Mouse (Mus musculus): Measurements from ENCODE around the gene Wnt10b.
"Not testable (repeated sequence)": the region's sequence is repeated elsewhere in the genome, so short reads cannot be mapped to it uniquely, and the experiment has no call there.

Gene Wnt10b

DNA sequence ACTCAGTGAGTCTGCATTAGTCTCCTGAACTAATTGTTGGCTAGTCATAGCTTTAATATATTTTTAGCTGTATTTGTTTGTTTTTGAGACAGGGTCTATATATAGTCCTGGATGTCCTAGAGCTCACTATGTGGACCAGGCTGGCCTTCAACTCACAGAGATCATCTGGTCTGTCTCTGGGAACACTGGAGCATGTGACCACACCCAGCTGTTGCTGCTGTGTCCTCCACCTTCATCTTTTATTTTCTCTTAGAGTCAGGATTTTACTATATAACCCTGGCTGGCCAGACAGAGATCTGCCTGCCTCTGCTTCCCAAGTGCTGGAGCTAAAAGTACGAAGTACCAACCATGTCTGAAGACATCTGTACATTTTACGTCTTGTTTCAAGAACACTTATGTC is 28.9 kb downstream of the Wnt10b start:
- Histone ChIP-seq H3K4me3 (replicated peaks; ENCODE audit: low read length) (no peak overlapping the region), H3K36me3 (ENCODE audit: insufficient read depth, low read length) (peaks cover 65% of the 10 kb centered on the region), H3K4me1 (replicated peaks; ENCODE audit: low read depth, low read length) (peaks cover 51% of the 10 kb centered on the region), H3K9me3 (ENCODE audit: low read length) (no peaks in the 10 kb centered on the region), H3K27me3 (ENCODE audit: insufficient read depth, low read length) (no peaks in the 10 kb centered on the region)
- TF ChIP-seq CTCF (conservative IDR thresholded peaks at IDR 0.05; ENCODE audit: low read length): no peak
- no peak for TF ChIP-seq POU5F1 (IDR thresholded peaks at IDR 0.05; ENCODE audit: borderline replicate concordance, low read length)
- no peak for TF ChIP-seq NANOG (IDR thresholded peaks at IDR 0.05; ENCODE audit: borderline replicate concordance, low read length)

DNA sequence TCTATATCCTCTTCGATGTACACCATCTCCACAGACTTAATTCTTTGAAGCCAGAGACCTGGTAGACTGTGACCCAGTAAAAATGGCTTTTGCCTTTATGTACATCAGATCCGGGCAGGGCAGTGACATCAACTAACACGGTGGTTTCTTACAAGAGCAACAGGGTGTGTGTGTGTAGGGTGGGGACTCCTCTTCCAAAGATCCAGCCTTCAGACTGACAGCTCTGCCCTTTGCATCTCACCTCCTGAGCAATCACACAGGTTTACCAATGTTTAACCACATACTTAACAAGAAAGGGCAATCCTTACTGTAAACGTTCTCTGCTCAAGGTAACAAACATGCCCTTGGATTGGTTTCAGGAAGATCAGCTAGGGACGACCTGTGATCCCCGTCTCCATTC is 30.7 kb downstream of the Wnt10b start:
- Histone ChIP-seq H3K4me3 (replicated peaks; ENCODE audit: low read length) (no peak overlapping the region), H3K36me3 (ENCODE audit: insufficient read depth, low read length) (peaks cover 76% of the 10 kb centered on the region), H3K27me3 (ENCODE audit: insufficient read depth, low read length) (no peaks in the 10 kb centered on the region), H3K9me3 (ENCODE audit: low read length) (no peaks in the 10 kb centered on the region), H3K4me1 (replicated peaks; ENCODE audit: low read depth, low read length) (peaks cover 53% of the 10 kb centered on the region)
- TF ChIP-seq POU5F1 (IDR thresholded peaks at IDR 0.05; ENCODE audit: borderline replicate concordance, low read length): no peak
- TF ChIP-seq CTCF (conservative IDR thresholded peaks at IDR 0.05; ENCODE audit: low read length): no peak
- no peak for TF ChIP-seq NANOG (IDR thresholded peaks at IDR 0.05; ENCODE audit: borderline replicate concordance, low read length)

DNA sequence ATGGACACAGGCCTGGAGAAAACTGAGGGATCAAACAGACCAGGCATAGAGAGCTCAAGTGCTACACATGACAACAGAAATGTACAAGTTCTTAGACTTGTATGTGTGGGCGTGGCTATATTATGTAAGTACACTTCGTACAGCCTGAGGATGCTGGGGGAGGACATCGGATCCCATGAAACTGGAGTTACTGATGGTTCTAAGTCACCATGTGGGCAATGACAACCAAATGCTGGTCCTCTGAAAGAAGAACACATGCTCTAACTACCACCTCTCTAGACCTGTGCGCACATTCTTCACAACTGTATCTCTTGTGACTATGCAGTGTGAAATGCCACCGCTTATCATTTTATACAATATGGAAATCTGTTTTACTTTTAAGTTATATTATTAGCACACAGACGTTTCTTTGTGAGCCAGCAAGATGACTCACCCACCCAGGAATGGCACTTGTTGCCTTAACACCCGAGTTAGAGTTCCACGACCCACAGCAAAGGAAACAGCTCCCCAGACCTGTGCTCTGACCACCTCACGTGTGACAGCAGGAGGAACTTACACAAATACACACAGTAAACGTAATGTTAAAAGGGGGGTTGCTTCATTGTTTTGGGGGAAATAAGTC is 31.5 kb downstream of the Wnt10b start:
- Histone ChIP-seq H3K36me3 (ENCODE audit: insufficient read depth, low read length) (peaks cover 82% of the 10 kb centered on the region), H3K4me3 (replicated peaks; ENCODE audit: low read length) (no peak overlapping the region), H3K4me1 (replicated peaks; ENCODE audit: low read depth, low read length) (peaks cover 48% of the 10 kb centered on the region), H3K9me3 (ENCODE audit: low read length) (no peaks in the 10 kb centered on the region), H3K27me3 (ENCODE audit: insufficient read depth, low read length) (no peaks in the 10 kb centered on the region)
- TF ChIP-seq CTCF (conservative IDR thresholded peaks at IDR 0.05; ENCODE audit: low read length): no peak

DNA sequence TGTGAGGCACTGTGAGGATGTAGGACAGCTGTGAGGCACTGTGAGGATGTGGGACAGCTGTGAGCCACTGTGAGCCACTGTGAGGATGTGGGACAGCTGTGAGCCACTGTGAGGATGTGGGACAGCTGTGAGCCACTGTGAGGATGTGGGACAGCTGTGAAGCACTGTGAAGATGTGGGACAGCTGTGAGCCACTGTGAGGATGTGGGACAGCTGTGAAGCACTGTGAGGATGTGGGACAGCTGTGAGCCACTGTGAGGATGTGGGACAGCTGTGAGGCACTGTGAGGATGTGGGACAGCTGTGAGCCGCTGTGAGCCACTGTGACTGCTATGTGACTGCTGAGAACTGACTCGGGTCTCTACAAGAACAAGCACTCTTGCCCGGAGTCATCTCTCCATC is 34.1 kb downstream of the Wnt10b start:
- not testable (repeated sequence) for H3K9me3 ChIP-seq (ENCODE audit: low read length); H3K4me3 ChIP-seq (replicated peaks; ENCODE audit: low read length); H3K27me3 ChIP-seq (ENCODE audit: insufficient read depth, low read length)
- Histone ChIP-seq H3K36me3 (ENCODE audit: insufficient read depth, low read length) (peaks cover 91% of the 10 kb centered on the region), H3K4me1 (replicated peaks; ENCODE audit: low read depth, low read length) (peaks cover 33% of the 10 kb centered on the region)

DNA sequence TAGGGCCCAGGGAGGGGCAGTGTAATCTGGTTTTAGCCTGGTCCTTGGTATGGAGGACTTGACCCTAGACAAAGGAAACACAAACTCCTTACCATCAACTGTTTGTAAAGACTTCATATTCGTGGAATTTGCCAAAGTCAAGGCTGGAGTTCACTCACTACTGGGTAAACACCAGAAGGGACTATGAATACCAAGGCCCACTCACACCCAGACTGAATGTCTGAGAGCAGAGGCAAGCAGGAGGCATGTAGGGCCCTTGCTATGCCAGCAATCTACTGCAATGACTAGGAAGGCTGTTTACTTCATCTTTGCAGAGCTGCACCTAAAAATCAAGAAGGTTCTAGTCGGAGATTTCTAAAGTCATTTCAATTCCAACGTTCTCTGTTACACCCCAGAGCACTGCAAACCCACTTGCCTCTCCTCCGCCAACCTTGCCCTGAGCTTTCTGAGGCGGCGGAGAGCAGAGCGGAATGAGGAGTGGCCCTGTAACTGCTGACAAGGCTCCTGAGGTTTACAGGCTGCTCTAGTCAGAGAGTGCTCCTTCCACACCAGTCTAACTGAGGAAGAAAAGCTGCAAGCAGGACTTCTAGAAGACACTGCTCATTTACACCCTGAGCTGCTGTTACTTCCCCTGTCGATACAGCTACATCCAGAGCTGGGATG is 35.1 kb downstream of the Wnt10b start:
- no peak for TF ChIP-seq CTCF (conservative IDR thresholded peaks at IDR 0.05; ENCODE audit: low read length)
- TF ChIP-seq NANOG (IDR thresholded peaks at IDR 0.05; ENCODE audit: borderline replicate concordance, low read length): no peak
- no peak for TF ChIP-seq POU5F1 (IDR thresholded peaks at IDR 0.05; ENCODE audit: borderline replicate concordance, low read length)
- Histone ChIP-seq H3K9me3 (ENCODE audit: low read length) (no peaks in the 10 kb centered on the region), H3K27me3 (ENCODE audit: insufficient read depth, low read length) (no peaks in the 10 kb centered on the region), H3K4me3 (replicated peaks; ENCODE audit: low read length) (no peak overlapping the region), H3K36me3 (ENCODE audit: insufficient read depth, low read length) (peaks cover 95% of the 10 kb centered on the region), H3K4me1 (replicated peaks; ENCODE audit: low read depth, low read length) (peaks cover 32% of the 10 kb centered on the region)

DNA sequence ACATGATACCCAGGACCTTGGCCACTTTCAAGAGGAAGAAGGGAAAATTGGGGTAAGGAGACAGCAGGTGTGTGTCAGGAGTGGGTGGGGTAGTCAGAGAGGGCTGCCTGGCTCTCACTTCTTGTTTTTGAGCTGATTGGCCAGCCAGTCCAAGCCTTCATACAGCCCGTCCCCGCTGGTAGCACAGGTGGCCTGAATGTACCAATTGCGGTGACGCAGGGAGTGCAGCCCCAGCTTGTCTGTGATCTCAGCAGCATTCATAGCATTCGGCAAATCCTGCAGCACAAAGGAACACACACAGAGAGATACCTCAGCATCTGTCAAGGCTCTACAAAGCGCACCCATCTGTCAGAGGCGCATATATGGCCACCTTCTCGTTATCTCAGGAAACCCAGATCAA is 37.7 kb downstream of the Wnt10b start:
- Histone ChIP-seq H3K9me3 (ENCODE audit: low read length) (no peaks in the 10 kb centered on the region), H3K4me1 (replicated peaks; ENCODE audit: low read depth, low read length) (peaks cover 26% of the 10 kb centered on the region), H3K4me3 (replicated peaks; ENCODE audit: low read length) (no peak overlapping the region), H3K27me3 (ENCODE audit: insufficient read depth, low read length) (no peaks in the 10 kb centered on the region), H3K36me3 (ENCODE audit: insufficient read depth, low read length) (peaks cover 98% of the 10 kb centered on the region)
- TF ChIP-seq CTCF (conservative IDR thresholded peaks at IDR 0.05; ENCODE audit: low read length): no peak; the same call in 1 of the 2 replicates
- TF ChIP-seq POU5F1 (IDR thresholded peaks at IDR 0.05; ENCODE audit: borderline replicate concordance, low read length): no peak
- no peak for TF ChIP-seq NANOG (IDR thresholded peaks at IDR 0.05; ENCODE audit: borderline replicate concordance, low read length)

DNA sequence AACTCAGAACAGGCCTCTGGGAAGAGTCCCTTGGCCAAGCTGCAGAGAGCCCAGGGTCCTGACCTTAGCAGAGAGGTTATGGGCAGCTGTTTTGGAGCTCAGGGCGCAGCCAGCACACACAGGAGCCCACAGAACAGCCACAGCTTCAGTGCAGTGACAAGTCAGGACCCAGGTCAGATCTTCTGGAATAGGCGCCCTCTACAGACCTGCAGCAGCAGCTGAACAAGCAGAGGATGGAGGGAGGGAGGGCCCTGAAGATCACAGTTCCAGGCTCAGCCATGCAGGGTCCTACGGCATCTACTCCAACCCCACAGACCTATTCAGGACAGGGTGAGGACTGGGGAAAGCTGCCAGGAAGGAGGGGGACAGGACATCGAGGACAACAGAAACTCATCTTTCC is 39.2 kb downstream of the Wnt10b start:
- H3K27me3 ChIP-seq (ENCODE audit: insufficient read depth, low read length): no peaks in the 10 kb centered on the region
- H3K4me1 ChIP-seq (replicated peaks; ENCODE audit: low read depth, low read length): peaks cover 23% of the 10 kb centered on the region
- no peaks in the 10 kb centered on the region for H3K9me3 ChIP-seq (ENCODE audit: low read length)
- H3K4me3 ChIP-seq (replicated peaks; ENCODE audit: low read length): no peak overlapping the region
- TF ChIP-seq NANOG (IDR thresholded peaks at IDR 0.05; ENCODE audit: borderline replicate concordance, low read length) (no peak), CTCF (conservative IDR thresholded peaks at IDR 0.05; ENCODE audit: low read length) (peak; percentile 11; the same call in 1 of the 2 replicates), POU5F1 (IDR thresholded peaks at IDR 0.05; ENCODE audit: borderline replicate concordance, low read length) (no peak)
- peaks cover 94% of the 10 kb centered on the region for H3K36me3 ChIP-seq (ENCODE audit: insufficient read depth, low read length)

DNA sequence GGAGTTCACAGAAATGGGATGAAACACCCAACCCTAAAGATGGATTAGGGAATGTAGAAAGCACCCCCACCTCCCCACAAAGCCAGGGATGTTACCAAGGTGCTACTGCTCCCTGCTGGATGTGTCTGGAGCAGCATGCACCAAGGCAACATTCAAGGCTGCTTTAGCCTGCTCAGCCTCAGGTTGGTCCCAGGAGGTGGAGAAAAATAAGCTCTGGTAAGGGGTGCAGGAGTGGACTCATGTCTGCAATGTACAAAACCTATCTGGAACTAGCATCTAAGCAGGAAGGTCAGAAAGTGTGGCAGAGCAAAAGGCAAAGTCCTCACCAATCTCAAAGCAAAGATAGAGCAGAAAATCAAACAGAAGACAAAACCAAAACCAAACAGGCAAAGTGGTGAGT is 40.1 kb downstream of the Wnt10b start:
- TF ChIP-seq NANOG (IDR thresholded peaks at IDR 0.05; ENCODE audit: borderline replicate concordance, low read length) (no peak), CTCF (conservative IDR thresholded peaks at IDR 0.05; ENCODE audit: low read length) (peak; percentile 52)
- Histone ChIP-seq H3K4me3 (replicated peaks; ENCODE audit: low read length) (no peak overlapping the region), H3K9me3 (ENCODE audit: low read length) (no peaks in the 10 kb centered on the region), H3K27me3 (ENCODE audit: insufficient read depth, low read length) (no peaks in the 10 kb centered on the region), H3K4me1 (replicated peaks; ENCODE audit: low read depth, low read length) (peaks cover 15% of the 10 kb centered on the region), H3K36me3 (ENCODE audit: insufficient read depth, low read length) (peaks cover 84% of the 10 kb centered on the region)

DNA sequence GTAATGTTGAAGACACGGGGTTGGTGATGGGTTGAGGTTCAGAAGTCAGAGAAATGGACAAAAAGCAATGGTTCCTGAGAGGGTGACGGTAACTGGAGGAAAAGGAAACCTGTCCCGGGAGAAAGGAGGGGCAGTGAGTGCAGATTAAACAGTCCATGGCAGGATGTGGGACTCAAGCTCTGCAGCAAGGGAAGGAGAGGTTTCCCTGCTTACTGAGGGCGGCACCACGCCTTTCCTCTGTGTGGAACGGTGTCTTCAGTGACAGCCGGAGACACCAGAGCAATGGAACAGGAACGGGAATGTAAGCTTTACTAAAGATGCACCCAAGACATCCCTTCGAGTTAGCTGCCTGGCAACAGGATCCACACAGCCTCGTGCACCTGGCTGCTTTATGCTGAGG is 41.4 kb downstream of the Wnt10b start:
- Histone ChIP-seq H3K36me3 (ENCODE audit: insufficient read depth, low read length) (peaks cover 71% of the 10 kb centered on the region), H3K4me1 (replicated peaks; ENCODE audit: low read depth, low read length) (peaks cover 19% of the 10 kb centered on the region), H3K27me3 (ENCODE audit: insufficient read depth, low read length) (no peaks in the 10 kb centered on the region), H3K4me3 (replicated peaks; ENCODE audit: low read length) (no peak overlapping the region), H3K9me3 (ENCODE audit: low read length) (no peaks in the 10 kb centered on the region)
- no peak for TF ChIP-seq NANOG (IDR thresholded peaks at IDR 0.05; ENCODE audit: borderline replicate concordance, low read length)
- no peak for TF ChIP-seq POU5F1 (IDR thresholded peaks at IDR 0.05; ENCODE audit: borderline replicate concordance, low read length)
- no peak for TF ChIP-seq CTCF (conservative IDR thresholded peaks at IDR 0.05; ENCODE audit: low read length)
